Mouse (Mus musculus): ENCODE results near the gene Ninj2. TPM values are rescaled to one million over a fixed set of nuclear protein-coding genes. Genes with fewer than 3 reads are reported as not detected.

Ninj2 gene
- polyA plus RNA-seq, 1 experiment from 2014 or later, result not detected

DNA sequence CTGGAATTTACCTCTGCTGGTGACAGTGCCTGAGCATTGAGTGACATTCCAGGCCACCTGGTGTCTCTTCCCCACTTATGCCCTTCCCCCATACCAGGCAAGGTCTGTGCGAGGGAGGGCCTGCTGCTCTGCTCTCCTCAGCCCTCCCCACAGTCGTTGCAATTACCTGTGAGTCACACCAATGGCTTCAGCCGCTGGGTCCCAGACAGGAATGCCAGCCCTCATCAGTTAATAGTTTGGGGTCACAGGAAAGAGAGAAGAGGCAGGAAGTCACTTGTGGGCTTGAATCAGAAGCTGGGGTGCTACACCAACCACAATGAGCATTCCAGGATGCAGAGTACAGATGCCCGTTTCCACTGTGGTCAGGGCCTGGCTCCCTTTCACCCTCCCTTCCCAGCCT, 41.6 kb downstream of the Ninj2 start:
- WGBS (ENCODE audit: missing documents), result 30% methylated on average over 4 of the region's 4 CpGs
- Histone ChIP-seq H3K79me2 (ENCODE audit: inconsistent target) (no peaks in the 10 kb centered on the region), H3K27ac (no peak overlapping the region), H3K4me3 (ENCODE audit: inconsistent target) (no peak overlapping the region), H3K36me3 (ENCODE audit: inconsistent target) (no peaks in the 10 kb centered on the region)

DNA sequence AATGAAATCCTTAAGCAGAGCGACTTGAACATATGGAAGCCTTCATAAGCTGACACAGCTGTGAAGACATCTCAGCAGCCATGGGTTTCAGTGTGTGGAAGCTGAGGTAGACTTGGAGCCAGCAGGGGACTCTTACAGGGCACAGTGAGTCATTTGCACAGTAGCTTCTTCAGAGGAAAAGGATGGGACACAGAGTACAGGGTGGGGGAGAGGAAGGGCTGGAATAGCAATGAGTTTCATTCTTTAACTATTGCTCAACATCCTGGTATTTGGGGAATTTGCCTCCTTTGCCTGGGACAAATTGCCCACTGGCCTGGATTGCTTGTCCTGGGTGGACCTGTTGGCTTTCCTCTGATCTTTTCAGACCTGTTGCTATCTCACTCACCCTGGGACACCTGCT, 52.3 kb downstream of the Ninj2 start:
- Histone ChIP-seq H3K27ac (peak overlapping the region; percentile 48), H3K4me3 (ENCODE audit: inconsistent target) (no peak overlapping the region), H3K79me2 (ENCODE audit: inconsistent target) (no peaks in the 10 kb centered on the region), H3K36me3 (ENCODE audit: inconsistent target) (no peaks in the 10 kb centered on the region)
- 87% methylated on average over 1 of the region's 1 CpGs for WGBS (ENCODE audit: missing documents)

DNA sequence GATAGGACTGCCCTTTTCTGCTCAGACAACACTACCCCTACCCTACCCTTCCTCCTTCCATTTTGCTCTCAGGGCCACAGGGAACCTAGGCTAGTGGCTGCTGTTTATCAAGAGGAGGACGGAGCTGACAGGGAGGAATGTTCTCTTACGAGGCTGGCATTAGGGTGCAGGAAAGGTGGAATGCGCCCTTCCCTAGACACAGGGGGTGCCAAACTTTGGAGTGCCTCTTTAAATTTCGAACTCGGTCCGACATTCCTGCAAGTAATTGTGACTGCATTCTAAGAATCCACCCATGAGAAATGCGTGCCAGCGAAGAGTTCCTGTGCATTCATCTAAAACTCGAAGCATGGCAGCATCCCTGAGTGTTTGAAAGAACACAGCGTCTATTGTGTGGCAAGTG, 53.5 kb downstream of the Ninj2 start:
- Histone ChIP-seq H3K27ac (no peak overlapping the region), H3K36me3 (ENCODE audit: inconsistent target) (no peaks in the 10 kb centered on the region), H3K79me2 (ENCODE audit: inconsistent target) (no peaks in the 10 kb centered on the region), H3K4me3 (ENCODE audit: inconsistent target) (no peak overlapping the region)
- 98% methylated on average over 10 of the region's 10 CpGs for WGBS (ENCODE audit: missing documents)

DNA sequence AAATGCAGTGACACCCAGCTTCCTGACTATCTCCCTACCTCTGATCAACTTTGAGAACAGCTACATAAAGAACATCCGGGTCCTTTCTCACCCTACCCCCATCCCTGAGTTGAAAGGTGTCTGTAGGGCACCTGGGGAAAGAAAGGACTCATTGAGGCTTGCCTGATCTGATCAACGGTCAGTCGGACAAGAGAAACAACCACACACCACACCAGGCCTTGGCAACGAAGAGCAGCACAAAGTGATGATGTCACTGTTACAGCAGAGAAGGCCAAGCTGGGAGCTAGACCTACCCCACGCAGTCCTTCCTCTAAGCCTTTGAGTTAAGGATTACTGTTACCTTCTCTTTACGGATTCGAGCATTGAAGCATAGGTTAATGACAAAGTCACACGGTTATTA, 54.3 kb downstream of the Ninj2 start:
- H3K4me3 ChIP-seq (ENCODE audit: inconsistent target), result no peak overlapping the region
- no peak overlapping the region for H3K27ac ChIP-seq
- 89% methylated on average over 7 of the region's 8 CpGs for WGBS (ENCODE audit: missing documents)
- H3K36me3 ChIP-seq (ENCODE audit: inconsistent target), result no peaks in the 10 kb centered on the region
- H3K79me2 ChIP-seq (ENCODE audit: inconsistent target), result no peaks in the 10 kb centered on the region

DNA sequence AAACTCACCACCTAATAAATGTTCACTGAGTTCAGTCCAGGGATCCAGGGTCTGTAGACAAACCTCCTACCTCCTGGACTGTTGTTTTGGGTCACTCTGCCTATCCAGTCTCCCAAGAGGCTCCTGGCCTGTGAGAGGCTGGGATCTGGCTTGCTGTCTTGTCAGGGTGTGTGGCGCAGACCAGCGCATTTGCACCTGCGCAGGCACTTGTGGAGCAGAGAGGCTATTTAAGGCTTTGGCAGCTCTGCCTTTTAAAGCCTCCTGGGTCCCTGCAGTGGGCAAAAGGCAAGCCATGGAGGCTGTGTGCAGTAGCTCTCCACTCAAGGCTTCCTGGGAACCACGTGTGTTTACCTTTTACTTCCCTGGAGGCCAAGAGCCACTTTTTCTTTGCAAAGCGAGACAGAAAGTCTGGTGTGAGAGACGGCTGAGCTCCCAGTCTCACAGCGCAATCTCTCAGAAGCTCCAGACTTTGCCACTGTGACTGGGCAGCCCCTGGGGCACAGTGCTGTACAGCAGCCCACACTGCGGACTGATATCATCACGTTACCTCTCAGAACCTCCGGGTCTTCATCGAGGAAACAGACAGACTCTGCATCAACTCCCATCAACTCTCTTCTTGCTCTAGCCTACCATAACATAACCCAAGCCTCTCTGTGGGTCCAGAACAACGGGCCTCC, 55.7 kb downstream of the Ninj2 start:
- Histone ChIP-seq H3K27ac (no peak overlapping the region), H3K79me2 (ENCODE audit: inconsistent target) (no peaks in the 10 kb centered on the region), H3K36me3 (ENCODE audit: inconsistent target) (no peaks in the 10 kb centered on the region), H3K4me3 (ENCODE audit: inconsistent target) (no peak overlapping the region)
- WGBS (ENCODE audit: missing documents), result 91% methylated on average over 12 of the region's 12 CpGs

DNA sequence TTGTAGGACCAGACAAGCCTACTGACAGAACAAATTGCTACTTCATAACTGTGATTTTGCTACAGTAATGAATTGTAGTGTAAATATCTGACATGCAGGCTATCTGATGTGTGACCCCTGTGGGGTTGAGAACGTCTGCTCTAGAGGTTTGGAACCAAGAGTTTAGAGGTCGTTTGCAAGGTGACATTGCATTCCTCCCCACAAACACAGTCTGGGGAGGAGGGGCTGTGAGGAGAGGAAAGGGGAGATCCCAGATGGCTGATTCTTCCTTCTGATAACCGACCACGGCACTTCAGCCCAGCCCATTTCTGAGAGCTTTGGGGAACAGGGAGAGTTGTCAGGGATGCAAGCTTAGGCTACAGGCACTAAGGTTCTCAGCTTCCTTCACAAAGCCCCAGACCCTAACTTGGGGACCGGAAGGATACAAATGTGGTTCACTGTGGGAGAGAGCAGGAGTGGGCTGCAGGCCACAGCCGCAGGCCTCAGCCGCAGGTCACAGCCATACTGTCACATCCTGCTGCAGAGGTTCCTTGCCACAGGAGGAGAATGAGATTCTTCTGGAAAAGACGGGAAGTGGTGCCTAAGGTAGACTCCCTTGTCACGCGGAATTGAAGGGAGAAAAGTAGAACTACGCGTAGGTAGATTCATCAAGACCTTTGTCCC, 56.4 kb downstream of the Ninj2 start:
- Histone ChIP-seq H3K79me2 (ENCODE audit: inconsistent target) (no peaks in the 10 kb centered on the region), H3K36me3 (ENCODE audit: inconsistent target) (no peaks in the 10 kb centered on the region), H3K4me3 (ENCODE audit: inconsistent target) (no peak overlapping the region), H3K27ac (no peak overlapping the region)
- WGBS (ENCODE audit: missing documents), result 55% methylated on average over 12 of the region's 12 CpGs

DNA sequence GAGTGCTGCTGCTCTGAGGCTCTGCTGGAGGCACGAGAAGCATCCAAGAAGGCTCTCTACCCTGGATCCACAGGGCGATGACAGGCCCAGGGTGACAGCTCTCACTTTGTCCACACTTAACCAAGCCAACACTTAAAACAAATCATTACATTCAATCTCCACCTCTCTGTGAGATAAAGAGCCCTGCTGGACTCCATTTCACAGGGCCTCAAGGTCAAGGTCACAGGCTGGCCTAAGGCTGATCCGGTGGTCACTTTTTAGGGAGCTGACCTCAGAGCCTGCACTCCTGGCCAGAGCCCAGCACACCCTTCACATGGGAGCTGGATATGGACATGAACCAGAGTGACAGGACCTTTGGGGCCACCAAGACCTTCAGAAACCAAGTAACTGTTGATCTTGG, 57.1 kb downstream of the Ninj2 start:
- peak overlapping the region; percentile 15; the same call in 1 of the 2 replicates for H3K27ac ChIP-seq
- 81% methylated on average over 3 of the region's 3 CpGs for WGBS (ENCODE audit: missing documents)

DNA sequence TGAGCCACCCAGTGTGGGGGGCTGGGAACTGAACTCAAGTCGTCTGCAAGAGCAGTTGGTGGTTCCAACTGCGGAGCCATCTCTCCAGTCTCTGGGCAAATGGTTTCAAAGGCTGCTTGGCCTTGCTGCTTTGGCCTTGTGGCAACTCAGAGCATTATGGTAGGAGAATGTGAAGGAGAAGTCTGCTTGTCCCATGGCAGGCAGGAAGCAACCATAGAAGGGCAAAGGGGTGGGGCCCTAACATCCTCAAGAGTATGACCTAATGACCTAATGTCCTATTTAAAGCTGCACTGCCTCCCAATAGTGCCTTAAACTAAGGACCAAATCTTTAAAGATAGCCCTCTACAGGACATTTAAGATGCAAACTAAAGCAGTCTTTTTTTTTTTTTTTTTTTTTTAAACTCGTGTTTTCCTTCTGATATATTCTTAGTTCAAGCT, 58.5 kb downstream of the Ninj2 start:
- H3K27ac ChIP-seq, result peak overlapping the region; percentile 95
- 52% methylated on average over 3 of the region's 3 CpGs for WGBS (ENCODE audit: missing documents)
- H3K36me3 ChIP-seq (ENCODE audit: inconsistent target), result no peaks in the 10 kb centered on the region
- no peak overlapping the region for H3K4me3 ChIP-seq (ENCODE audit: inconsistent target)
- no peaks in the 10 kb centered on the region for H3K79me2 ChIP-seq (ENCODE audit: inconsistent target)

More for the DNA sequence above, 57.1 kb downstream of the Ninj2 start:
- Histone ChIP-seq H3K79me2 (ENCODE audit: inconsistent target) (no peaks in the 10 kb centered on the region), H3K36me3 (ENCODE audit: inconsistent target) (no peaks in the 10 kb centered on the region), H3K4me3 (ENCODE audit: inconsistent target) (no peak overlapping the region)

DNA sequence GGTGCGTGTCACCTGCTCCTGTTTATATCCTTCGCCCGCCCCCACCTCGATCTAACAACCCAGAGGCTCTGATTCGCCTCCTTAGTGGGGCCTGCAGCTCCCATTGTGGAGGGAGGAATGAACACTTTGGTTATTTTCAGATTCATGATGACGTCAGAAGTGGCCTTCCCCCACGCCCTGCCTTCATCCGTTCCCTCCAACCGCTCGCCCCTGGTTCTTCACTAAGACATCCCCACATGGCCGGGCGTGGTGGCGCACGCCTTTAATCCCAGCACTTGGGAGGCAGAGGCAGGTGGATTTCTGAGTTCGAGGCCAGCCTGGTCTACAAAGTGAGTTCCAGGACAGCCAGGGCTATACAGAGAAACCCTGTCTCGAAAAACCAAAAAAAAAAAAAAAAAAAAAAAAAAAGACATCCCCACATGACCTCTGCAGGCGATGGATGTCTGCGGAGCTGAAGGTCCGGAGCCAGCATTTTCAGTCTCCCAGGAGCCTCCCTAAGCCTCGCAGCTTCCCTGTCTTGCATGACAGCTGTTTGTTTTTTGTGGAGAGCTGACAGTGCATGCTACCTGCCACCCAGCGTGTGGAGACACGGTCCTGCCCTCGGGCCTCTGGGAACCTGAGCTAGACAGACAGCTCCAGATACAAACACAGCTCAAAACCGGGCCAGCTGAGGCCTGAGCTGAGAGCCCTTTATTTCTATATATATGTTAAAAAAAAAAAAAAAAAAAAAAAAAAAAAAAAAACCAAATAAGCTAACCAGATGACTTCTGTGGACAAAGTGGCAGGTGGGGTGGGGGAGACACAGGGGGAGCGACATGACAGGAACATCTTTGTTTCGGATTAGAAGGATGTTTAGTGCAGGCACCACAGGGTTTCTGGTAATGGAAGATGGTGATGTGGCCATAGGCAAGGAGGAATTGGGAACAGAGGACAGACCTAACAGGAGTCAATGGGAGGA, 59.9 kb downstream of the Ninj2 start:
- no peak overlapping the region for H3K4me3 ChIP-seq (ENCODE audit: inconsistent target)
- H3K27ac ChIP-seq, result peak overlapping the region; percentile 95
- H3K79me2 ChIP-seq (ENCODE audit: inconsistent target), result no peaks in the 10 kb centered on the region
- no peaks in the 10 kb centered on the region for H3K36me3 ChIP-seq (ENCODE audit: inconsistent target)
- 87% methylated on average over 20 of the region's 26 CpGs for WGBS (ENCODE audit: missing documents)

DNA sequence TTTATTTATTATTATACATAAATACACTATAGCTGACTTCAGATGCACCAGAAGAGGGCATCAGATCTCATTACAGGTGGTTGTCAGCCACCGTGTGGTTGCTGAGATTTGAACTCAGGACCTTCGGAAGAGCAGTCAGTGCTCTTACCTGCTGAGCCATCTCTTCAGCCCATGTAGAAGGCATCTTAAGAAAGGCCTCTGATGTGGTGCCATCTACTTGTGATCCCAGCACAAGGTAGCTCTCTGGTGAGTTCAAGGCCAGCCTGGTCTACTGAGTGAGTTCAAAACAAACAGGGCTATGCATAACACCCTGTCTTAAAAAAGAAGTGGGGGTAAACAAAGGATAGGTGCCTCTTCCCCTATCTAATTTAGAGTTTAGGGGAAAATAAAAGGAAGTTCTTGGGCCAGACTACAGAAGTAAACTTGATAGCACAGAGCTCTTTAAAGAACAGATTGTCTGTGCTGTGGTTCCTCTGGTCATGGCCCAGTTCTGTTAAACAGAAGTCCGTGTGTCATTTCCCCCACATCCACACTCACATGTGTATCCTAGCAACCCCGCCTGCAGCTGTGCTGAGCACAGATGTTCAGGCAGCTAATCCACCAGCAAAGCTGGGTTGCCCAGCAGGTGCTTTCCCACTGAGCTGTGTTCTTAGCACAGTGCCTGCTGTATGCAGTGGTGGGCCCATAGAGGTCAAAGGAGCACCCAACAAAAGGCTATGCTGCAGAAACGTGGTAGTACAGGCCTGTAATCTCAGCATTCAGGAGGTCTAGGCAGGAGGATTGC, 61.6 kb downstream of the Ninj2 start:
- H3K27ac ChIP-seq, result peak overlapping the region; percentile 95
- H3K4me3 ChIP-seq (ENCODE audit: inconsistent target), result no peak overlapping the region
- no peaks in the 10 kb centered on the region for H3K36me3 ChIP-seq (ENCODE audit: inconsistent target)
- H3K79me2 ChIP-seq (ENCODE audit: inconsistent target), result no peaks in the 10 kb centered on the region
- WGBS (ENCODE audit: missing documents), result 31% methylated on average over 5 of the region's 5 CpGs

DNA sequence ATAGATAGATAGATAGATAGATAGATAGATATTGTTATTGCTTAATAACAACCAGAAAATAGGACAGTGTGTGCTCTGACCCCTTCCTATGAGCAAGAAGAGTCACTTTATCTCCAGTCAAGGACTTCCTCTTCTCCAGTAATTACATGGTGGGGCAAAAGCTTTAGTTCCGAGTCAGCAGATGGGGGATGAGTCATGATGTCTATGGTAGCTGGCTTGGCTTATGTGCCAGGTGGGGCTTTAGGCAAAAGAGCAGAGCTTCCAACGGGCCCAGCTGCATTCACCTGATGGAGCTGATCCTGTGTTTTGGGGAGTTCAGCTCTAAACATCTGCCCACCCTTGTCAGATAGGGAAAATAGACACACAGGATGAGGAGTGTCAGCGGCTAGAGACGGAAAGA, 62.4 kb downstream of the Ninj2 start:
- peak overlapping the region; percentile 95 for H3K27ac ChIP-seq
- 48% methylated on average over 4 of the region's 4 CpGs for WGBS (ENCODE audit: missing documents)
- no peak overlapping the region for H3K4me3 ChIP-seq (ENCODE audit: inconsistent target)

DNA sequence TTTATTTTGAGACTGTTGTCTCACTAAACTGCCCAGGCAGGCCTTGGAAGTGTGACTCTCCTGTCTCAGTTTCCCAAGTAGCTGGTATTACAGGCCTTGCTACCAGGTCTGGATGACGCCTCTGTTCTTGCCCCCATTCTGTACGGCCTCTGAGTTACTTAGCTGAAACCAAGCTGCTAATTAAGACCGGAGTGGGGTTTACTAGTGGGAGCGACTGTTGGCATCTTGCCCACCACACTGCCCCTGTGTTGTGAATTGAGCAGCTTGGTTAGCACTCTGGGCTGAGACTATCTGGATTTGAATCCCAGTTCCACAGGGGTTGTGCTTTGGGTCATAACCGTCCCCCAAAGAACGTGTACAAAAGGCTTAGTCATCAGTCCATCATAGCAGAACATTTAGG, 64.3 kb downstream of the Ninj2 start:
- Histone ChIP-seq H3K36me3 (ENCODE audit: inconsistent target) (no peaks in the 10 kb centered on the region), H3K4me3 (ENCODE audit: inconsistent target) (no peak overlapping the region), H3K79me2 (ENCODE audit: inconsistent target) (no peaks in the 10 kb centered on the region), H3K27ac (peak overlapping the region; percentile 95)
- 92% methylated on average over 6 of the region's 6 CpGs for WGBS (ENCODE audit: missing documents)

More for the DNA sequence above, 62.4 kb downstream of the Ninj2 start:
- Histone ChIP-seq H3K79me2 (ENCODE audit: inconsistent target) (no peaks in the 10 kb centered on the region), H3K36me3 (ENCODE audit: inconsistent target) (no peaks in the 10 kb centered on the region)

DNA sequence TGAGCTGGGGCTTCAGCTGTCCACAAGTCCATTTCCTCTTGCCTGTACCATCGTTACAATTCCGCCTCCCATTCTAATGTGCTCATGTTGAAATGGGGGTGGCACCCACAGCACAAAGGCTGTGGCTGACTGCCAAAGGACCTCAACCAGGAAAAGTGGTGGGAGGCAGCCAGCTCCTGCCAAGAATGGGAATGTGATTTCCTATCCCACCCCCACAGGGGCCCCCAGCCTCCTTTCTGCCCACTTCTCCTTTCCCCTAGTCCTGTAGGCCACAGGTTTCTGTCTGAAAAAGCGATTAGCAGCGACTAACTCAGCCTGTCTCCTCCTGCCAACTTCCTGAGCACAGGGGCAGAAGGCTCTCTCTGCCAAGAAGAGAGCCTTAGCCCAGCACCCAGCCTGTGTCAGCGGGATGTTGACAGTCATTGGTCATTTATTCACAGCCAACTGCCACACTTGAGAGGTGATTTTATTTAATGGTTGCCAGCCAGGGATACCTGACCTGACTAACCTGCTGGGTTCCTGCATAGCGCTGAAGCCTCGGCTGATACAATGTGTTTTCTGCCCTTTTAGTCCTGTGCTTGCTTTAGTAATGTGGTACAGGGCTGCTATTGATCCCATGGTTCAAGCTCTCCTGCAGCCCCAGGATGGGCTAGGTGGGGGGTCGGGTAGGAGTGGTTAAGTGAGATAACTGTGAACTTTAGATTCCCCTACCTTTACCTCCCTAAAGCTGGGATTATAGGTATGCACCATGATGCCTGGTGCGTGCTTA, 66.2 kb downstream of the Ninj2 start:
- peak overlapping the region; percentile 95 for H3K27ac ChIP-seq
- H3K79me2 ChIP-seq (ENCODE audit: inconsistent target), result no peaks in the 10 kb centered on the region
- H3K36me3 ChIP-seq (ENCODE audit: inconsistent target), result no peaks in the 10 kb centered on the region
- no peak overlapping the region for H3K4me3 ChIP-seq (ENCODE audit: inconsistent target)
- 22% methylated on average over 9 of the region's 9 CpGs for WGBS (ENCODE audit: missing documents)
